Mouse (Mus musculus) limb, embryonic 14.5 days (tissue): ENCODE data around the gene Mindy4. TPM values are rescaled to one million over a fixed set of nuclear protein-coding genes. Genes with fewer than 3 reads are reported as not detected.

Source experiments
- ATAC-seq: fragments of 200-750 bp; cut with Nextera tagmentation; 2 replicates; pipeline ENCODE4 v1.8.0; 2017; ENCODE audit warnings: low read depth, moderate number of reproducible peaks, moderate TSS enrichment; ENCODE audit not compliant: low FRiP score
- DNase-seq: peaks from one replicate; pipeline ENCODE4 v3.0.0-alpha.2; 2015; ENCODE audit warnings: low spot score
- H3K27ac ChIP-seq: fragments of 300-500 bp; sonication (generic); replicated peaks from 2 replicates; pipeline ENCODE4 v1.5.1; 2014; ENCODE audit warnings: low read depth, mild to moderate bottlenecking, low read length, moderate library complexity, mixed read lengths
- H3K27me3 ChIP-seq: fragments of 300-500 bp; sonication (generic); 2 replicates; pipeline ENCODE4 v1.6.1; 2014; ENCODE audit warnings: low read length, mixed read lengths; ENCODE audit not compliant: control insufficient read depth, insufficient read depth
- H3K36me3 ChIP-seq: fragments of 300-500 bp; sonication (generic); 2 replicates; pipeline ENCODE4 v1.6.1; 2014; ENCODE audit warnings: mild to moderate bottlenecking, low read length, moderate library complexity, mixed read lengths; ENCODE audit not compliant: control insufficient read depth, insufficient read depth
- H3K4me1 ChIP-seq: fragments of 300-500 bp; sonication (generic); 2 replicates; pipeline ENCODE4 v1.6.1; 2014; ENCODE audit warnings: antibody characterized with exemption, low read length, mixed read lengths; ENCODE audit not compliant: control insufficient read depth, insufficient read depth
- H3K4me2 ChIP-seq: fragments of 300-500 bp; sonication (generic); replicated peaks from 2 replicates; pipeline ENCODE4 v1.6.1; 2014; ENCODE audit warnings: low read depth, mild to moderate bottlenecking, low read length, moderate library complexity; ENCODE audit not compliant: severe bottlenecking
- H3K4me3 ChIP-seq: fragments of 300-500 bp; sonication (generic); replicated peaks from 2 replicates; pipeline ENCODE4 v1.5.1; 2014; ENCODE audit warnings: low read length
- H3K9ac ChIP-seq: fragments of 300-500 bp; sonication (generic); 2 replicates; pipeline ENCODE4 v1.6.1; 2014; ENCODE audit warnings: mild to moderate bottlenecking, low read depth, low read length, moderate library complexity; ENCODE audit not compliant: severe bottlenecking
- H3K9me3 ChIP-seq: fragments of 300-500 bp; sonication (generic); 2 replicates; pipeline ENCODE4 v1.6.1; 2016; ENCODE audit warnings: low read length; ENCODE audit not compliant: control insufficient read depth
- POLR2A ChIP-seq: fragments of 200-500 bp; IDR thresholded peaks from 2 replicates; pipeline ENCODE4 v1.8.0; 2012; ENCODE audit warnings: inconsistent platforms, mild to moderate bottlenecking, moderate library complexity, borderline replicate concordance; ENCODE audit not compliant: insufficient read depth, insufficient read length; ENCODE audit errors: extremely low read depth
- WGBS: fragments of 180-500 bp; shearing (Covaris S2); extraction: QIAGEN DNeasy Blood & Tissue Kit; methylation state at CpG from one replicate; pipeline ENCODE4 v1.1.7; 2014; 5-methylcytosine and 5-hydroxymethylcytosine counted together
- polyA plus RNA-seq, 2 experiments: library from polyadenylated mRNA; depleted of rRNA in 1 of 2; stranded (reverse) in 1 of 2; unstranded in 1 of 2; fragments of >200 nt; fragmentation: Nextera tagmentation in 1 of 2; extraction: Ambion mirVana in 1 of 2; gene quantifications; 2 replicates each; pipeline versions ENCODE4 v1.2.1 to v1.2.3; 2012 to 2014

Mindy4 gene
- polyA plus RNA-seq, 2 experiments = 13.2 to 14.9 TPM

DNA sequence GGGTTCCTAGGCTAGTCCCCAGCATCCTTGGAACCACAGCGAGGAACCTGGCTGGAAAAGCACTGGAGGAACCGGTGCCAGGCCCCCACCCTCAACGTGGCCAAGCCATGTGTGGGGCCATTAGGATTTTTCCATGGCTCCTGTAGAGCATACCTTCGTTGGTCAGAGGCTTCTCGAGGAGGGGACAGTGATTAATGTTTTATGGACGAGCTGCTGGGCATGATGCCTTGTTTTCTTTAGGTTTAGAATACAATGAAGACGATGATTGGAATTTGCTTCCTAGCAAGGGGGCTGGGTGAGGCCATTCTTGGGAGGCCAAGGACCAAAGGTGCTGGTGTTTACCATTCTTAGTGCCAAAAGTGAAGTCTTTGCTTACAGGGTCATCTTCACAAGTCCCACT lies 148.5 kb downstream of the Mindy4 start:
- 67% methylated on average over 7 of the region's 7 CpGs for WGBS
- Histone ChIP-seq H3K27me3 (no peaks in the 10 kb centered on the region), H3K27ac (no peak overlapping the region), H3K9me3 (no peaks in the 10 kb centered on the region), H3K4me2 (no peak overlapping the region), H3K4me1 (no peaks in the 10 kb centered on the region), H3K36me3 (0 out of 2 replicates have a peak, but pooled peaks cover 3% of the 10 kb centered on the region), H3K9ac (no peak overlapping the region), H3K4me3 (no peak overlapping the region)
- TF ChIP-seq POLR2A = no peak
- DNase-seq (no peak), ATAC-seq (no peak)

DNA sequence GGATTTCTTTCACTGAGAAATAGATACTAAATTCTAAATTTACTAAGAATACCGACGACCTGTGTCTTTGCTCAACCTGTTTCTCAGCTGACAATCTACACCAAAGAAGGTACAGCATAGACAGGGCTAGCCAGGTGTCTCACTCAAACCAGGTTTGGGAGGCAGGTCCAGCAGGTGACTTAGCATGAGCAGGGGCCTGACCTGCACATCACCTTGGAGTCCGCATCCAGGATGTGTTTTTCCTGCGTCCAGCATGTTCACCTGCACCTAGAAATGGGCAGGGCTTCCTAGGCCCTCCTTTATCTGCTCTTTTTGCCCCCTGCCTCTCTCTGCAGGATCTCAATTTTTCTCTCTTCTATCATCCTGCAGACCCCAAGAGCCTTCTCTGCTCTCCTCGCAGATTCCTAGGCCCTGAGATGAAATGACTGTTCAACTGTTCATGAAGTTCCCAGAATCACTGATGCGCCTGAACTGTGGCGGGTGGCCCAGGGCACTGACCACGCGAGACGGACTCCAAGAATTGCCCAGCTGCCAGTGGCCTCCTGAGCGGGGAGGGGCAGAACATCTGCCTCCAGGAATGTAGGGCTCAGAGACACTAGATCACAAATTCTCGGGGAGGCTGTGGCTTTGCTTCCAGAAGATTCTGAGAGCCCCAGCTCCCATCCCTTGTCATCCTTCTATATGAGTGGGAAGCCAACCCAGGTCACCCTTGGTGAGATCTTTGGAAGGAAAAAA lies 150.7 kb downstream of the Mindy4 start:
- H3K4me2 ChIP-seq = no peak overlapping the region
- WGBS = 79% methylated on average over 12 of the region's 12 CpGs
- no peaks in the 10 kb centered on the region for H3K4me1 ChIP-seq
- no peak overlapping the region for H3K27ac ChIP-seq
- DNase-seq = no peak
- no peaks in the 10 kb centered on the region for H3K27me3 ChIP-seq
- H3K9ac ChIP-seq = no peak overlapping the region
- H3K4me3 ChIP-seq = no peak overlapping the region
- ATAC-seq = no peak
- no peaks in the 10 kb centered on the region for H3K36me3 ChIP-seq
- TF ChIP-seq POLR2A = no peak
- H3K9me3 ChIP-seq = no peaks in the 10 kb centered on the region

DNA sequence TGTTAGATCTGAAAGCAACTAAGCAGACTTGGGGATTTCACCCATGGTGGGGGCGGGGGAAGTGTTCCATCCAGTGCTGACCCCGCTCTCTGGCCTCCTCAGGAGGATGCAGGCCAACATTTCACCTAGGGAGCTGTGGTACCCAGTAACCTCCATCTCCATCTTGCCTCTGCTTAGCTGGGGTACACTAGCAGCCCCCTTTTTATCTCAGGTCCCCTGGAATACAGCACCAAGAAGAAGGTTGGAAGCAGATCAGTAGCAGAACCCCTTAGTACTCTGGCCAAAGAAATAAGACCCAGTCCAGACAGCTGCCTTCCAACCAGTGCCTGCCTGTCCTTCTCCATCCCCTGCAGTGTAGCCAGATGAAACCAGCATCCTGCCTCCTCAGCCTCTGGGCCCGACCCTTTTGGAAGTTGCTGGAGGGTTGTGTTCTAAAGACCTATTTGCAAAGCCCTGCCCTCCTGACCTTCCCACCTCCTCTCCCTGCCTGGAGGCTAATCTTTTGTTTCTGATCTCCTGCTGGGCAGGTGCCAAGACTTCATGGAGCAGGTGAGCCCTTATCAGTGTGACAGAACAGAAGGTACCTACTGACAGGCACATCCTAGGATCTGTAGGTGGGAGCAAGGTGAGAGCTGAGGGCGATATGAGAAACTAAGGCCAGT lies 151.4 kb downstream of the Mindy4 start:
- no peak overlapping the region for H3K27ac ChIP-seq
- no peaks in the 10 kb centered on the region for H3K9me3 ChIP-seq
- ATAC-seq = no peak
- no peaks in the 10 kb centered on the region for H3K36me3 ChIP-seq
- 70% methylated on average over 4 of the region's 4 CpGs for WGBS
- TF ChIP-seq POLR2A = no peak
- H3K27me3 ChIP-seq = no peaks in the 10 kb centered on the region
- H3K4me1 ChIP-seq = no peaks in the 10 kb centered on the region
- H3K4me2 ChIP-seq = no peak overlapping the region
- DNase-seq = no peak
- no peak overlapping the region for H3K9ac ChIP-seq
- H3K4me3 ChIP-seq = no peak overlapping the region

DNA sequence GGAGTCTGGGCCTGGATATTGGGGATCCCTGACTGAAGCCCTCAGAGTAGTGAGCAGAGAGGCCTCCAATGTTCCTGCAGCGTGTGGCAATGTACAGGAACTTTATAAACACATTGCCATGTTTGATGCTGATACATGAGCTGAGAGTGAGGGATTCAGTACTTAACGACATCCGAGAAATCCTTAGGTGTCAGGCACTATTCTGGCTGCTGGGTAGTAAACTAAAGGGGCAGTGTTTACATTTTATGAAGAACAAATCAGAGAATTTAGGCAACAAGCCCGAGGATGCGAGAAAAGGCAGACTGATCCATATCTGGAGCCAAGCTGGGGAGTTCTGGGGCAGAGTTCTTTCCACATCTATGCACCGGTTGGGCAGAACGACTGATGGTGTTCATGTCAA lies 152.4 kb downstream of the Mindy4 start:
- no peak overlapping the region for H3K4me2 ChIP-seq
- no peaks in the 10 kb centered on the region for H3K36me3 ChIP-seq
- no peaks in the 10 kb centered on the region for H3K9me3 ChIP-seq
- no peak overlapping the region for H3K4me3 ChIP-seq
- WGBS = 71% methylated on average over 7 of the region's 7 CpGs
- H3K27ac ChIP-seq = no peak overlapping the region
- no peak for TF ChIP-seq POLR2A
- ATAC-seq (no peak), DNase-seq (no peak)
- H3K27me3 ChIP-seq = no peaks in the 10 kb centered on the region
- no peaks in the 10 kb centered on the region for H3K4me1 ChIP-seq
- H3K9ac ChIP-seq = no peak overlapping the region

DNA sequence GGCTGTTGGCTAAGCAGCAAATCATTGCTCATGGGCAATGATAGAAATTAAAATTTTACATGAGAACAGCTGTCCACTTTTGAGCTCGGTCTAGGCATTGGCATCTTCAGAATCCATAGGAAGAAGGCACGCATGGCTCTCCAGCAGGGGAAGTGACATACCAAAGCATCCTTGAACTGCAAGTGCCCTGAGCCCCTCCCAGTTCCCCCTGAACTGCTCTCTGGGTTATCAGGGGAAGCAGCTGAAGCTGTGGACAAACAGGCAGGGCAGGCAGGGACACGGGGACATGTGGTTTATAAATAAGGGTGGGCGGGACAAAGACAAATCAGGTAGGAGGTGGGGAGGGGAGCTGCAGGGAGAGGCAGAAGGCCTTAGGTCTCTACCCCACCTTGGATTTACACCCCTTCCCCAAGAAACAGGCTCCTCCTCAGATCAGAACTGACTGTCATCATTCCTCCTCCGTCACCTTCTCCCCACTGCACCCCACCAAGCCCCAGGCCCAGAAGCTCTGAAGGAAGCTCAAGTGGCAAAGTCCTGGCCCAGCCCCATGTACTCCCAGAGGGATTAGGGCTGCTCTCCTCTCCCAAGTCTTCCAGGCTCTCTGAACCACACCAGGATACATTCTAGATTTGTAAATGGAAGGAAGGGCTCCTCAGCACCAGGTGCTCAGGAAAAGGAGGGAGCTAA lies 153.0 kb downstream of the Mindy4 start:
- WGBS = 58% methylated on average over 5 of the region's 5 CpGs

More for the DNA sequence above, 153.0 kb downstream of the Mindy4 start:
- Histone ChIP-seq H3K4me3 (no peak overlapping the region), H3K27ac (no peak overlapping the region), H3K4me2 (no peak overlapping the region), H3K4me1 (no peaks in the 10 kb centered on the region), H3K27me3 (no peaks in the 10 kb centered on the region), H3K9me3 (no peaks in the 10 kb centered on the region), H3K9ac (no peak overlapping the region), H3K36me3 (no peaks in the 10 kb centered on the region)
- DNase-seq = no peak
- ATAC-seq = no peak
- no peak for TF ChIP-seq POLR2A
